Mouse (Mus musculus): Measurements from ENCODE around the gene Tnfsf15.
A peak's percentile ranks its signal among the peaks of the same experiment; 100 is the strongest.

Gene Tnfsf15

DNA sequence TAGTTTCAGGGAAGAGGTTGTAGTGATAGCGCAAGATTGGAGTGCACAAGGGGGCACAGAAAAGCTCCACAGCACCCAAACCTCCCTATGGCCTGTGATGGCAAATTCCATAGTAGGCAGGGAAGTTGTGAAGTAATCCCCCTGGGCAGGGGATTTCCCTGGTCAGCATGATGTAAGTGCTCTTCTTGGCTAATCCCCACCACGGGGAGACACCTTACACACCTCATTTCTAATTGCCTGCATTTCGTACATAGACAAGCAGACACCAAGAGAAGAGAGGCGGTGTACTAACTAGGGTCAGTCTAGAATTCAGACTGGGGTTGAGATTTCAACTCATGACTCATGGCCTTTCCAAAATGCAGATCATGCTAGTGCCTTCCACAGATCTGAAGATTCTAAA lies 4.2 kb downstream of the Tnfsf15 start:
- DNase-seq = no peak

DNA sequence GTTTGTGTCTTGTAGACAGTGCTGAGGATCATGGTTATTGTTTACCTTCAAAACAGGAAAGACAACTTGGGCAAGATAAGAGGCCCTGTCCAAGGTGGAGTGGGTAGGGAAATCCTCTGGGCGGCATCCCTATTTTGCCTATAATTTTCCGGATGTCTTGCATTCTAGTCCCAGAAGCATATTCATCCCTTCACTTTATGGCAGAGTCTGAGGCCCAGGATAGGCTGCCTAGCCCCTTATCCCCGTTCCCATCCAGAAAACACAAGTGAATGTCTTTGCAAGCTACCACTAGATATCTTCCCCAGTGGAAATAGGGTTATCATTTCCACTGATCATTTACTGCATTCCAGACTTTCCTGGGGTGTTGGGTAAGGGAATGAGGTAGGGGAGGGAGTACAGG lies 4.9 kb downstream of the Tnfsf15 start:
- no peak for DNase-seq

GRCm38 (mm10) chr4:63739524-63739923 lies 5.4 kb downstream of the Tnfsf15 start:
- DNase-seq = peak; percentile 18

DNA sequence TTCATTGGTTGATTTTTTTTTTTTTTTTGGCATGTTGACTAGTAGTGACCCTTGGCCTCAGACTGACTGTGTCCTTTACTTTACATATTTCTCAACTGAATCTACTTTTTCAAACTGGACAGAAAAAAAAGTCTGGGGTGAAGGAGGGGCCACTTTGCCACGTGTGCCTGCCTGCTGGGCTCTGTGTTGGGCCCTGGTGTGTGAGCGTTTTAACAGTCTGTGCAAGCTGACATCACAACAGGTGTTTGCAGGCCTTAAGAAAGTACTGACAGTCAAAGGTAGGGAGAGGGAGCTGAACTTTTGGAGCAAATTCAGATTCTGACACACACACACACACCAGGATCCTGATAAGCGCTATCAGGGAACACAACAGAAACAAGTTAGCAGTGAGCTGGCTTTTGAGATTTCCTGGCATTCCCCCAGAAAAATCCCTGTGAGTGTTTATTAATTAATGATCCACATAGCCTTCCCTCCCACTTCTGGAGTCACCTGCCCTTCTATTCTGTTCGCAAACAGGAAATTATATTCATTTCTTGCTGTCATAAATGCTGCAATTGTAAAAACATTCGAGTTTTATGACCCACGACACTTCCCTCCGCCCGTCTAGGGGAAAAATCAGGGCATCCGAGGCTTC lies 6.4 kb downstream of the Tnfsf15 start:
- no peak for DNase-seq

DNA sequence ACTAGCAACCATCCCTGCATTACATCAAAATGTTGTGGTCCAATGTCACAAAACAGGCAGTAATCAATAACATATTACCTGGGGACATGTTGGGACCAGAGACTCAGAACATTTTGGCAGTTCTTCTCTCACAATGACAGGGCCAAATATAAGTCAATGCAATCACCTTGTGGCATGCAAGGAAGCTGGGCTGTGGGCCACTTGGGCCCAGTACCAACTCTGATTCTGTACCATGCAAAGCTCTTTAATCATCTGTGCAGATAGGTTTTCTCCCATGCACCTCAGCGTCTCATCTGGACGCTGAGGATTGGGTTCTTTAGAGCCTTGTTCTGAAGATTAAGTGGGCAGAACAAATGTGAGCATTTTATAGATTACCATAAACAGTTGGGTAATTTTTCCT lies 13.6 kb downstream of the Tnfsf15 start:
- no peak for DNase-seq

- no peak for DNase-seq
These were observed 18.2 kb downstream of the Tnfsf15 start for GRCm38 (mm10) chr4:63726727-63727126.

GRCm38 (mm10) chr4:63725981-63726380 lies 18.9 kb downstream of the Tnfsf15 start:
- DNase-seq = no peak

GRCm38 (mm10) chr4:63717922-63718643 lies 26.8 kb downstream of the Tnfsf15 start:
- no peak for DNase-seq

GRCm38 (mm10) chr4:63711886-63712285 lies 33.0 kb downstream of the Tnfsf15 start:
- no peak for DNase-seq

DNA sequence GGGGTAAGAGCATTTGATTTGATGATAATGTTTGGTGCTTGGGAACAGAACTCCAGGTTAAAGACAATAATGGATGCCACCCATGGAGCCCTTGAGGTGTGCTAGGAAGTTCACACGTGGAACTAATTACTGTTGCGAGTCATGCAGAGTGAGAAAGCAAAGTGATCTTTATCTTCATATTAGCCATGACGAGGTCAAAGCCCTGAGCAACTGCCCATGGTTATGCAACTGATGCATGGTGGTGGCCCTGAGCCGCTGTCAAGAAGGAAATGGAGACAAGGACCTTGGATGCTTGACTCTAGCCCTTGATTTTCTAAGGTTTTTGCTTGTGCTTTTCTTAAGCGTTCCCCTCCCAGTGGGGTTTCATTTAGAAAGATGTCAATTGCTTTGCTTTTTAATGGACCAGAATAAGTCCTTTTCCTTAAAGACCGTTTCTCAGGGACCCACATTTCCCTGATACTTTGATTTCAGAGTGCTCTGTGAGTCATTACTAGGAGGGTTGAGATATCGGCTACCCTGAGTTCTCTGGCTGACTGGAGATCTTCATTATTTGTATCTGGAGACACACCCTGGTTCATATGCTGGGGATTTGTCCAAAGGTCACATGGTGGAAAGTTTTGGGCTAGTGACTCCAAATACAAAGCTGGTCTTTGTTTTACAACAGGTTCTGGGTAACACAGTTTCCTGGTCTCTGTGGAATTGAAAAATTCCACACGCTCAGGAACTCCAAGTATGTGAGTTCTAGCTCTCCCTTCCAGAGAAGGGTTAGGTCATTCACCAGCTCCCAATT lies 34.3 kb downstream of the Tnfsf15 start:
- no peak for DNase-seq

DNA sequence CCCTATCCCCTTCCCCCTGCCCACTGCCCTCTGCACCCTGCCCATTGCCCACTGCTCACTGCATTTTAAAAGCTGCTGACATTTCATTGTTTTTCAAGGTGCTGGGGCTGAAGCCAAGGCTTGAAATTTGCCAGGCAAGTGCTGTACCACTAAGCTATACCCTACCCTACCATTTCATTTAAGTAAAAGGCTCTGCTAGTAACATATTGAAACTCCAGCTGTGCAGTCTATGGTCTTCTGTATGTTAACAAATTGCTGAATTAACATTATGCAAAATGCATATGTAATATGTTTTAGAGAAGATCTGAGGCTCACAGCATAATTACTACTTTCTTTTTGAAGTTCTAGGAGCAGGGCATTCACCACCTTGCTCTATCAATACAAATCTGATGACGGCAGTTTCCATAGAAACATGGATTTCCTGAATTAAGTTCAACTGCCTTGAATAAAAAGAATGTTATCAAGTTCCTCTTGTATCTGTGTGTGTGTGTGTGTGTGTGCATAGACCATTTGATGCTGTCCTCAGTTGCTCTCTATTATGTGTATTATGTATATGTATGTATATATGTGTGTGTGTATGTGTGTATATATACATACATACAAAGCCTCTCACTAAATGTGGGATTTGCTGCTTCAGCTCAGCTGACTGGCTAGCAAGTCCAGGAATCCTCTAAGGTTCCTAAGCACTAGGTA lies 38.5 kb downstream of the Tnfsf15 start:
- no peak for DNase-seq

GRCm38 (mm10) chr4:63704232-63704631 lies 40.7 kb downstream of the Tnfsf15 start:
- DNase-seq = no peak

DNA sequence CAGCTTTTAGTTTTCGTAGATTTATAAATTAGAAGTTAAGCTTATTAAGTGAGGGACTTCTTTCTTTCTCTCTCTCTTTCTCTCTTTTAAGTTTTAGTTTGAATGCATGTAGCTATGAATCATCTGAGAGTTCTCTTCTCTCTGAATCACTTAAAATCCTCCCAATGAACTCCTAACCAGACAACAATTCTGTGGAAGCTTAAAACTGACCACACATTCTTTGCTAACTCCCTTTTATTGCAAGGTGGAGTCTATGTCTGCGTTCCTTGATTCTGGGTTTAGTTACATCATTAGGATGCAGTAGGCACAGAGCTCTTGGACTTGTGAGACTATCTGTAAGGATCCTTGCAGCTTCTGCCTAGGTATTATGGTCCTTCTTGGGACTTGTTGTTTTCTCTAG lies 41.2 kb downstream of the Tnfsf15 start:
- DNase-seq = no peak

GRCm38 (mm10) chr4:63702006-63702704 lies 42.8 kb downstream of the Tnfsf15 start:
- DNase-seq = no peak

GRCm38 (mm10) chr4:63699749-63700148 lies 45.2 kb downstream of the Tnfsf15 start:
- DNase-seq = no peak

DNA sequence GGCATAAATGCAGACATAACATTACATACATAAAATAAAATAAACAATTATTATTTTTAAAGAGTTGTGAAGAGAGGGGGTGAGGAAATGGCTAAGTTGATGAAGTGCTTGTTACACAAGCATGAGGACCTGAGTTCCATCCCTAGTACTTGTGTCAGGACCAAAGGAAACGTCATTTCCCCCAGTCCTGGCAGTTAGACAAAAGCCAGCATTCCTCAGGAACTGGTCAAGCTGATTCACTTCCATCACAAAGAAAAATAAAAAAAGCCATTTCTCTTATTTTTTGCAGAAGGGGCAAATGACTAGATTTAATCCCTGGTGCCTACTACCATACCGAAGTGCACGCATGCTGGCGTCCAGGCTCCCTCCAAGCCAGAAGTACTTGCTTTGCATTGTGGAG lies 48.0 kb downstream of the Tnfsf15 start:
- no peak for DNase-seq

DNA sequence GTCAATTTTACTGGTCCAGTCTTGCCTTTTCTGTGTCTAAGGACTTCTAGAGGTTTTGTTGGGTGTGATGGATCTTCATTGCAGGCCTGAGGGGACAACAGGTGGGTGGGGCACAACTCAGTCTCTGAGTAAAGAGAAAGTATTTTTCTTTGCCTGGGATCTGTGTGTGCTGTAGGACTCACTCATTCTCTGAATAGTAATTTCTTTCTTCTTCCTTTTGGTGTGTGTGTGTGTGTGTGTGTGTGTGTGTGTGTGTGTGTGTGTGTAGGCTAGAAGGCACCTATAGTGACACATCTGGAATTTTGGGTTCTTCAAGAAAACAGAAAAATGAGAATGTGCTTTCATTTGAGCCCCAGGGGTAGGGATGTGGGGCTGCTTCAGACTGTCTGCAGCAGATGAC lies 52.6 kb downstream of the Tnfsf15 start:
- no peak for DNase-seq

DNA sequence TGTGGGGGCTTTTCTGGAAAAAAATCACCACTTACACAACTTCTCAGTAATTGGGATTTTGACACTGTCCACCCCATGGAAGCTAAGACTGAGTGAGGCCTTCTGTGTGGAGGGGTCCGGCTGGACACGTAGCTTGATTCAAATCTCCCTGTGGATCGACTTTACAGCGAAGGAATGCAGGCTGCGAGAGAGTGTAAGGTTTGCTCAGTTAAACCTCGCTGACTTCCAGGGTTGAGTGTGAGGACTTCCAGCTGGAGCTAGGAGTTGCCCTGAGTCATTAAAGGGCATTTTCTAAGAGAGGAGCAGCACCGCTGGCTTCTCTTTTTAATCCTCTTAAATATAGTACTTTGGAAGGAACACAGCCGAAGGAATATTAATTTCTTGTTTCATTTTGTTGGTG lies 57.5 kb downstream of the Tnfsf15 start:
- no peak for DNase-seq

DNA sequence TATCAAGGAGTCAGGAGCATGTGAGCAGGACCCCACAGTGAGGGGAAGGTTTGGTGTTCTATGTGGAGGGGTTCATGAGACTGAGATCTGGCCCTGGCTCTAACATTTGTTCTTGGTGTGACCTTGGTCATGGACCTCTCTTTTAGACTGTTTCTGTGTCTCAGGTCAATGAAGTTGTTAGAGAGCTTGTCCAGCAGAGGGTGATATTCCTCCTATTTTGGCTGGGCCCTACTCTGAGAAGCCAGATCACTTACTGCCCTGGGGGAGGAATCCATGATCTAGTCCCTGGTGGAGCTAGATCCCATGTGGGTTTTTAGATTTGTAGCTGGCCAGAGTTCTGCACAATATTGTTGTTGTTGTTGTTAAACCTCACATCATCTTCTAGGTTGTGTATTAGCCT lies 58.8 kb downstream of the Tnfsf15 start:
- no peak for DNase-seq

- no peak for DNase-seq
These were observed 59.7 kb downstream of the Tnfsf15 start for GRCm38 (mm10) chr4:63685253-63685525.

GRCm38 (mm10) chr4:63684412-63685252 lies 60.3 kb downstream of the Tnfsf15 start:
- no peak for DNase-seq

GRCm38 (mm10) chr4:63683716-63684115 lies 61.2 kb downstream of the Tnfsf15 start:
- DNase-seq = no peak
